ENCODE assay signal across 10 mouse cellular contexts in the genomic region with DNA sequence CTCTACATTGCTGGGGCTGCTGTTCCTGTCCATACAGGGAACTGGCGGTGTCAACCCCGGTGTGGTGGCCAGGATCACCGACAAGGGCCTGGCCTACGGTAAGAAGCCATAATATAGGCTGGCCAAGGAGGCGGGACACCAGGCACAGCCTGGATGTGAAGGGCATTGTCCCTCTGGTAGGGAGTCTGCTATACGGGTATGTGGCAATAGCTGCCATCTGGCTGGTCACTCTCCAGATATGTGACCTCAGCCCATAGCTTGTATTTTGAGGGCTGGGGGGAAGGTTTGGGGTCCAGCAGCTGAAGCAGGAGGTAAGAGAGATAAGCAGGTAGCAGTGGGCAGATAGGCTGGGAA. TPM values are rescaled to one million over a fixed set of nuclear protein-coding genes. Genes with fewer than 3 reads are reported as not detected.
DNase-seq lines count a peak whose midpoint lies in the region; ATAC-seq and TF ChIP-seq lines count a peak whose summit lies in the region.
"Had no signal": no experiment of that assay in that cellular context is flagged by ENCODE, and none has a peak within 500 bp of the region (broad histone marks: within the 10 kb centered on the region; RNA-seq: fewer than 3 reads in every experiment).

No protein-coding gene starts in this region.

- no peaks in the 10 kb centered on the region for H3K27me3 ChIP-seq in kidney, embryonic 14.5 days (ENCODE audit: control insufficient read depth, insufficient read depth, low read length)
- no peaks in the 10 kb centered on the region for H3K27me3 ChIP-seq in embryonic facial prominence, embryonic 12.5 days
- H3K27me3 ChIP-seq in liver, embryonic 15.5 days = no peaks in the 10 kb centered on the region

- peak overlapping the region; percentile 40; the same call in 1 of the 2 replicates for H3K9ac ChIP-seq in kidney, embryonic 14.5 days (ENCODE audit: low read depth, low read length)
- H3K9ac ChIP-seq in embryonic facial prominence, embryonic 12.5 days = peak overlapping the region; percentile 20; the same call in 1 of the 2 replicates
- peak overlapping the region; percentile 27; the same call in 1 of the 2 replicates for H3K9ac ChIP-seq in liver, embryonic 15.5 days

- peak overlapping the region; percentile 83 for H3K27ac ChIP-seq in kidney, embryonic 14.5 days (ENCODE audit: low read depth, low read length)
- 0 out of 2 replicates have a peak overlapping the region, but pooled peaks have one; percentile 12 for H3K27ac ChIP-seq in bone marrow macrophage, adult 2 months (ENCODE audit: insufficient read depth, low read depth, low read length)
- peak overlapping the region; percentile 72 for H3K27ac ChIP-seq in embryonic facial prominence, embryonic 12.5 days
- peak overlapping the region; percentile 78 for H3K27ac ChIP-seq in liver, embryonic 15.5 days (replicated peaks)

- DNase-seq in kidney, adult 8-10 months = no peak
- DNase-seq in cerebellum, adult 11-12 months = no peak
- DNase-seq in embryo, embryonic 10.5 days (ENCODE audit: low spot score) = no peak
- DNase-seq: right cerebral cortex, postnatal 4 days had no signal

- TF ChIP-seq CTCF in bone marrow macrophage, adult 2 months (IDR thresholded peaks at IDR 0.05; ENCODE audit: low read depth, low read length) = no peak

- H3K36me3 ChIP-seq in kidney, embryonic 14.5 days (ENCODE audit: control insufficient read depth, insufficient read depth, low read length) = no peaks in the 10 kb centered on the region
- H3K36me3 ChIP-seq in embryonic facial prominence, embryonic 12.5 days = no peaks in the 10 kb centered on the region
- no peaks in the 10 kb centered on the region for H3K36me3 ChIP-seq in liver, embryonic 15.5 days (replicated peaks)

- H3K4me2 ChIP-seq in kidney, embryonic 14.5 days (replicated peaks; ENCODE audit: low read depth, low read length) = peak overlapping the region; percentile 37
- peak overlapping the region; percentile 13; the same call in 1 of the 2 replicates for H3K4me2 ChIP-seq in embryonic facial prominence, embryonic 12.5 days (replicated peaks)
- peak overlapping the region; percentile 55 for H3K4me2 ChIP-seq in liver, embryonic 15.5 days

- TF ChIP-seq POLR2A in bone marrow macrophage, adult 2 months (IDR thresholded peaks at IDR 0.05; ENCODE audit: borderline replicate concordance, low read depth, low read length) = no peak

- ATAC-seq in kidney, embryonic 14.5 days (ENCODE audit: low FRiP score, low TSS enrichment) = peak; percentile 54; the same call in 1 of the 2 replicates
- no peak for ATAC-seq in embryonic facial prominence, embryonic 12.5 days (ENCODE audit: insufficient number of reproducible peaks, insufficient read depth, low FRiP score, low TSS enrichment)
- ATAC-seq in liver, embryonic 15.5 days (ENCODE audit: insufficient read depth) = peak; percentile 51

- no peaks in the 10 kb centered on the region for H3K9me3 ChIP-seq in kidney, embryonic 14.5 days (ENCODE audit: control insufficient read depth, low read length)
- H3K9me3 ChIP-seq in embryonic facial prominence, embryonic 12.5 days = no peaks in the 10 kb centered on the region
- no peaks in the 10 kb centered on the region for H3K9me3 ChIP-seq in liver, embryonic 15.5 days (replicated peaks)

- peak overlapping the region; percentile 21 for H3K4me3 ChIP-seq in kidney, embryonic 14.5 days (ENCODE audit: low read length)
- H3K4me3 ChIP-seq in bone marrow macrophage, adult 2 months (ENCODE audit: insufficient read depth, low read length) = no peak overlapping the region; the same call in 1 of the 2 replicates
- H3K4me3 ChIP-seq in embryonic facial prominence, embryonic 12.5 days = no peak overlapping the region
- peak overlapping the region; percentile 52 for H3K4me3 ChIP-seq in liver, embryonic 15.5 days (replicated peaks)

- 20% methylated on average over 6 of the region's 6 CpGs for WGBS in kidney, embryonic 14.5 days
- WGBS in embryonic facial prominence, embryonic 12.5 days = 43% methylated on average over 6 of the region's 6 CpGs
- WGBS in liver, embryonic 15.5 days (ENCODE audit: insufficient replicate concordance) = 12% methylated on average over 6 of the region's 6 CpGs

- H3K4me1 ChIP-seq in kidney, embryonic 14.5 days (ENCODE audit: control insufficient read depth, insufficient read depth, low read length) = peaks cover 13% of the 10 kb centered on the region
- peaks cover 24% of the 10 kb centered on the region for H3K4me1 ChIP-seq in bone marrow macrophage, adult 2 months (ENCODE audit: control insufficient read depth, insufficient read depth, low read length)
- H3K4me1 ChIP-seq in embryonic facial prominence, embryonic 12.5 days = peaks cover 10% of the 10 kb centered on the region
- H3K4me1 ChIP-seq in liver, embryonic 15.5 days (replicated peaks) = peaks cover 14% of the 10 kb centered on the region

RNA-seq across cellular contexts. Expression of a gene that starts 0.4 kb away (rescaled TPM):
- 26.4 and 30.9 TPM in 2 replicates for polyA plus RNA-seq in kidney, embryonic 14.5 days (2014; fragmentation: Nextera tagmentation; extraction: Ambion mirVana)
- polyA plus RNA-seq in bone marrow macrophage, adult 2 months (2012; ENCODE audit: insufficient read depth, insufficient read length, missing spikeins) = 0.24 TPM in 1 of 2 replicates, not detected in the other
- polyA plus RNA-seq in embryonic facial prominence, embryonic 12.5 days (2016; fragmentation: Nextera tagmentation; extraction: Ambion mirVana) = 4.2 and 4.6 TPM in 2 replicates
- polyA plus RNA-seq in liver, embryonic 15.5 days (2015; fragmentation: Nextera tagmentation; extraction: Ambion mirVana) = 50.6 and 56.8 TPM in 2 replicates

RNA-seq across cellular contexts. Expression of a gene that starts 48.8 kb away (rescaled TPM):
- polyA plus RNA-seq in kidney, embryonic 14.5 days (2014; fragmentation: Nextera tagmentation; extraction: Ambion mirVana) = 0.19 TPM in 1 of 2 replicates, not detected in the other
- not detected in 2 replicates for polyA plus RNA-seq in bone marrow macrophage, adult 2 months (2012; ENCODE audit: insufficient read depth, insufficient read length, missing spikeins)
- not detected in 2 replicates for polyA plus RNA-seq in embryonic facial prominence, embryonic 12.5 days (2016; fragmentation: Nextera tagmentation; extraction: Ambion mirVana)
- polyA plus RNA-seq in liver, embryonic 15.5 days (2015; fragmentation: Nextera tagmentation; extraction: Ambion mirVana) = not detected in 2 replicates
- polyA plus RNA-seq: brain, embryonic 14.5 days; urinary bladder, adult 2 months had no signal

Comparison
In these comparisons a context has a peak if more than half of its experiments do, and no peak if none do; other contexts are left out.
1. H3K27ac ChIP-seq: peak in every context shown above with its lines; median percentile 83 in kidney, embryonic 14.5 days; 78 in liver, embryonic 15.5 days; 72 in embryonic facial prominence, embryonic 12.5 days; 12 in bone marrow macrophage, adult 2 months.
2. H3K4me3 ChIP-seq: peak in kidney, embryonic 14.5 days (single experiment) and liver, embryonic 15.5 days (single experiment); none in bone marrow macrophage, adult 2 months (single experiment) and embryonic facial prominence, embryonic 12.5 days (single experiment).
3. Peak in every context shown above with its lines, with median percentiles within 50 percentile points of each other: H3K4me2 ChIP-seq and H3K9ac ChIP-seq.